Mouse (Mus musculus): Measurements from ENCODE around the gene Hmmr. TPM values are rescaled to one million over a fixed set of nuclear protein-coding genes. Genes with fewer than 3 reads are reported as not detected.

The Hmmr gene
- polyA plus RNA-seq (2015; fragmentation: Nextera tagmentation; extraction: Ambion mirVana) = 16.5 and 21.8 TPM in 2 replicates

GRCm38 (mm10) chr11:40733339-40734174, at the start of gene Hmmr, which contains the start of gene Nudcd2:
Gene Hmmr, minus strand, starts transcription at chr11:40733422.
Gene Nudcd2, plus strand, starts transcription at chr11:40733667.
- H3K27ac ChIP-seq (ENCODE audit: low read depth) = peak within 1 kb of the TSS; percentile 78
- H3K27me3 ChIP-seq (ENCODE audit: insufficient read depth, low read length) = no peaks in the 10 kb centered on the region
- ATAC-seq = peak; percentile 98
- DNase-seq = peak; percentile 93
- H3K4me2 ChIP-seq (ENCODE audit: low read depth, low read length) = peak within 1 kb of the TSS; percentile 97
- H3K9me3 ChIP-seq (ENCODE audit: low read length) = no peaks in the 10 kb centered on the region
- H3K4me3 ChIP-seq (ENCODE audit: low read depth, low read length) = peak within 1 kb of the TSS; percentile 84
- H3K9ac ChIP-seq (replicated peaks) = peak within 1 kb of the TSS; percentile 91
- WGBS (ENCODE audit: insufficient replicate concordance) = under 1% methylated on average over 52 of the region's 52 CpGs
- peaks cover 22% of the 10 kb centered on the region for H3K36me3 ChIP-seq (replicated peaks; ENCODE audit: insufficient read depth, low read length)
- H3K4me1 ChIP-seq (ENCODE audit: insufficient read depth) = peaks cover 15% of the 10 kb centered on the region
- TF ChIP-seq CTCF (IDR thresholded peaks at IDR 0.05; ENCODE audit: low read depth) (no peak), EP300 (IDR thresholded peaks at IDR 0.05; ENCODE audit: low read depth) (peak; percentile 52; the same call in 1 of the 2 replicates)

- Histone ChIP-seq H3K27ac (ENCODE audit: low read depth) (no peak overlapping the region), H3K9me3 (ENCODE audit: low read length) (no peaks in the 10 kb centered on the region), H3K4me1 (ENCODE audit: insufficient read depth) (no peaks in the 10 kb centered on the region), H3K9ac (replicated peaks) (no peak overlapping the region), H3K4me3 (ENCODE audit: low read depth, low read length) (no peak overlapping the region), H3K36me3 (replicated peaks; ENCODE audit: insufficient read depth, low read length) (no peaks in the 10 kb centered on the region), H3K27me3 (ENCODE audit: insufficient read depth, low read length) (no peaks in the 10 kb centered on the region), H3K4me2 (ENCODE audit: low read depth, low read length) (no peak overlapping the region)
- DNase-seq (no peak), ATAC-seq (no peak)
- 72% methylated on average over 2 of the region's 2 CpGs for WGBS (ENCODE audit: insufficient replicate concordance)
- no peak for TF ChIP-seq EP300 (IDR thresholded peaks at IDR 0.05; ENCODE audit: low read depth)
- no peak for TF ChIP-seq CTCF (IDR thresholded peaks at IDR 0.05; ENCODE audit: low read depth)
Observed at GRCm38 (mm10) chr11:40781857-40782256, 48.6 kb upstream of the Hmmr start.

DNA sequence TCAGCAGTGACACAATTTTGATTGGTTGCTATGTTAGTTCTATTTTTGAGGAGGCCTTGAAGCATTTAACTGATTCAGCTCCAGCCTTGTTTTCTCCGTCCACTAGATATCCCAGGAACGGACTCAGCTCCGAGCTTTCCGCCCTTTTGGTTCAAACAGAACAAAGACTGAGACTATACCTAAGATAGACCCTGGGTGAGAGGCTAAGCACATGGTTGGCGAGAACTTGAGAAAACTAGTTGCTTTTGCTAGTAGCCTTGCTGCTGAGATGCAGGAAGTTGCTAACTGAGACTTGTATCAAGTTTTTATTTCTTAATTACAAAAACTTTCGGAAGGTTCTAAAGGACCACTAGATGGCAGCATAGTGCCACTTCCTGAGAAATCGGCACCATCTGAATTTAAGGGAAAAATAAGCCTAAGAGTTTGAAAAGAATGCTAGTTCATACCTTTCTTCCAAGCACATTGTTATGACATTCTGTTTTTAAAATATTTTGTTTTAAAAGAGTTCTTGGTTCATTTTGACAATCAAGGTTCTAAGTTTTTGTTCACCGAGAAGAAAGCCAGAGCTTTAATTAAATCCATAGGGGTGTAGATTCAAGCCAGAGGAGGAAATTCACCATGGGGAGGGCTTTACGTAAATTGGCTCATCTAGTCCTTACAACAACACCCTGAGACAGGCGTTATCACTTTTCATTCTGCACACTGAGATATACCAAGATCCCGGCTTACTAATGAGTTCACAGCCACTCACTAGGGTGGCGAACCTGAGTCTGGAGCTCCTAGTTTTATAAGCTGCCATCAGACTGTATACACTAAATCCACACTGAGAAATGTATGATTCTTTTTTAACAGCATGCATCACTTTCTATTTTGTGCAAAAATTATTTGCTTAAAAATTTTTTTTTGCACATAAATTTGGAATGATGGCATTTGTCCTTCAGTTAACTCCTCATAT, 42.4 kb upstream of the Hmmr start:
- no peak for ATAC-seq
- H3K4me2 ChIP-seq (ENCODE audit: low read depth, low read length) = no peak overlapping the region
- WGBS (ENCODE audit: insufficient replicate concordance) = 49% methylated on average over 12 of the region's 12 CpGs
- TF ChIP-seq CTCF (IDR thresholded peaks at IDR 0.05; ENCODE audit: low read depth) (peak; percentile 69), EP300 (IDR thresholded peaks at IDR 0.05; ENCODE audit: low read depth) (no peak)
- H3K27me3 ChIP-seq (ENCODE audit: insufficient read depth, low read length) = no peaks in the 10 kb centered on the region
- H3K9ac ChIP-seq (replicated peaks) = no peak overlapping the region
- no peak for DNase-seq
- no peak overlapping the region for H3K4me3 ChIP-seq (ENCODE audit: low read depth, low read length)
- no peaks in the 10 kb centered on the region for H3K4me1 ChIP-seq (ENCODE audit: insufficient read depth)
- H3K9me3 ChIP-seq (ENCODE audit: low read length) = no peaks in the 10 kb centered on the region
- no peaks in the 10 kb centered on the region for H3K36me3 ChIP-seq (replicated peaks; ENCODE audit: insufficient read depth, low read length)
- no peak overlapping the region for H3K27ac ChIP-seq (ENCODE audit: low read depth)

DNA sequence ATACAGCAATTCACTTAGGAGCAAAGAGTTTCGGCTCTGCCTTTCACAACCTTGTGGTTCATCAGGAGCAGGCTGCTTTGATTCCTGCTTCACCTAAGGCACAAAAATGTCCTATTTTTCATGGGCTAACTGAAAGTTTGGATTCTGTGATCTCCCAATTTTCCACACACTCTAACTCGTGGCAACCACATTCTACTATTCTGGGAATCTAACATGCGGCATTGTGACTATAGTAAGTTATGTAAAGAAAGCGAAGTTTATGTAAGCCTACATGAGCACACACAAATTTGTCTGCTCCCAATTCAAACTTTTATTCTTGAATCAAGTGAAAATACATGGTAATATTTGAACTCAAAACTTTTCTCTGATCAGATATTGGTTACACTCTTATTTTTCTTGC, 31.5 kb upstream of the Hmmr start:
- Histone ChIP-seq H3K4me2 (ENCODE audit: low read depth, low read length) (no peak overlapping the region), H3K9me3 (ENCODE audit: low read length) (no peaks in the 10 kb centered on the region), H3K36me3 (replicated peaks; ENCODE audit: insufficient read depth, low read length) (no peaks in the 10 kb centered on the region), H3K27me3 (ENCODE audit: insufficient read depth, low read length) (no peaks in the 10 kb centered on the region), H3K9ac (replicated peaks) (no peak overlapping the region), H3K27ac (ENCODE audit: low read depth) (no peak overlapping the region), H3K4me1 (ENCODE audit: insufficient read depth) (no peaks in the 10 kb centered on the region), H3K4me3 (ENCODE audit: low read depth, low read length) (no peak overlapping the region)
- no peak for DNase-seq
- TF ChIP-seq EP300 (IDR thresholded peaks at IDR 0.05; ENCODE audit: low read depth) (no peak), CTCF (IDR thresholded peaks at IDR 0.05; ENCODE audit: low read depth) (no peak)
- ATAC-seq = no peak
- WGBS (ENCODE audit: insufficient replicate concordance) = 73% methylated on average over 4 of the region's 4 CpGs

DNA sequence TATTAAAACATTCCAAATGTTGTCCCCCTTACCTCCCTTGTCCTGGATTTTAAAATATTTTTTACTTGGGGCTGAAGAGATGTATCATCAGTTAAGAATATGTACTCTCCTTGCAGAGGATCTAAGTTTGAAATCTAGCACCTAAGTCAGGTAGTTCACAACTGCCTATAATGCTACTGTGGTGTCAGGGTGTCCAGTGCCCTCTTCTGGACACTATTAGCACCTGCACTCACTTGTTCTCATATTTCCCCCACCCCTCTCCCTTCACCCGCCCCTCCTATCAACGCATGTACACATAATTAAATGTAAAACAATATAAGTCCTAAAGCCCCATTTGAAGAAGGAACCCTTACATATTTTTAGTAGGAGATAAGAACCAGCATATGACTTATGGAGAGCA, 30.2 kb upstream of the Hmmr start:
- Histone ChIP-seq H3K27me3 (ENCODE audit: insufficient read depth, low read length) (no peaks in the 10 kb centered on the region), H3K4me1 (ENCODE audit: insufficient read depth) (no peaks in the 10 kb centered on the region), H3K4me2 (ENCODE audit: low read depth, low read length) (no peak overlapping the region), H3K36me3 (replicated peaks; ENCODE audit: insufficient read depth, low read length) (no peaks in the 10 kb centered on the region), H3K9me3 (ENCODE audit: low read length) (no peaks in the 10 kb centered on the region), H3K9ac (replicated peaks) (no peak overlapping the region), H3K27ac (ENCODE audit: low read depth) (no peak overlapping the region), H3K4me3 (ENCODE audit: low read depth, low read length) (no peak overlapping the region)
- TF ChIP-seq EP300 (IDR thresholded peaks at IDR 0.05; ENCODE audit: low read depth) (no peak), CTCF (IDR thresholded peaks at IDR 0.05; ENCODE audit: low read depth) (peak; percentile 78)
- WGBS (ENCODE audit: insufficient replicate concordance) = 29% methylated on average over 2 of the region's 2 CpGs
- no peak for DNase-seq
- peak; percentile 51 for ATAC-seq

GRCm38 (mm10) chr11:40759896-40760295, 26.7 kb upstream of the Hmmr start:
- Histone ChIP-seq H3K4me3 (ENCODE audit: low read depth, low read length) (no peak overlapping the region), H3K4me2 (ENCODE audit: low read depth, low read length) (no peak overlapping the region), H3K27ac (ENCODE audit: low read depth) (no peak overlapping the region), H3K9me3 (ENCODE audit: low read length) (no peaks in the 10 kb centered on the region), H3K27me3 (ENCODE audit: insufficient read depth, low read length) (no peaks in the 10 kb centered on the region), H3K36me3 (replicated peaks; ENCODE audit: insufficient read depth, low read length) (no peaks in the 10 kb centered on the region), H3K4me1 (ENCODE audit: insufficient read depth) (peaks cover 4% of the 10 kb centered on the region), H3K9ac (replicated peaks) (no peak overlapping the region)
- no peak for ATAC-seq
- TF ChIP-seq CTCF (IDR thresholded peaks at IDR 0.05; ENCODE audit: low read depth) = no peak
- TF ChIP-seq EP300 (IDR thresholded peaks at IDR 0.05; ENCODE audit: low read depth) = no peak
- 82% methylated on average over 8 of the region's 8 CpGs for WGBS (ENCODE audit: insufficient replicate concordance)
- no peak for DNase-seq

All from liver, postnatal 0 days (tissue).